Mouse (Mus musculus): ENCODE measurements around the gene Rtn2.

The Rtn2 gene

GRCm38 (mm10) chr7:19321464-19321863 lies 39.0 kb downstream of the Rtn2 start:
- DNase-seq, result no peak

- no peak for DNase-seq
These were observed 40.1 kb downstream of the Rtn2 start for GRCm38 (mm10) chr7:19322489-19322888.

DNA sequence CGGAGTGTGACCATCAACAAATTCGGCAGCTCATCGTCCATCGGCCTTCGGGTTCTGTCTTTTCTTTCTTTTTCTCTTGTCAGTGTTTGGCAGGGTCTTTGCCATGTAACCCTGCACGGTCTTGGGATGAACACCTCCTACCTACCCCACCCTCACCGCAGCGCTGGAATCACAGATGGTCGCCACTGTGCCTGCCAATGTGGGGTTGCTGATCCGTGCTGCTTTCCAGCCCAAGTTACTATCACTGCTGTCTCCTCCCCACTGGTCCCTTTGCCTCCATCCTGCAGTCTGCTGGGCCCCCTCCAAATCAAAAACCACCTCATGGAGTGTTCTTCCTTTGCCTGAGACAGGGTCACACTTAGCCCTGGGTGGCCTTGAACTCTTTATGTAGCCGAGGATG lies 41.8 kb downstream of the Rtn2 start:
- no peak for DNase-seq

GRCm38 (mm10) chr7:19325262-19326199 lies 43.1 kb downstream of the Rtn2 start:
- no peak for DNase-seq

- peak; percentile 85 for DNase-seq
These were observed 43.9 kb downstream of the Rtn2 start for GRCm38 (mm10) chr7:19326359-19326758.

DNA sequence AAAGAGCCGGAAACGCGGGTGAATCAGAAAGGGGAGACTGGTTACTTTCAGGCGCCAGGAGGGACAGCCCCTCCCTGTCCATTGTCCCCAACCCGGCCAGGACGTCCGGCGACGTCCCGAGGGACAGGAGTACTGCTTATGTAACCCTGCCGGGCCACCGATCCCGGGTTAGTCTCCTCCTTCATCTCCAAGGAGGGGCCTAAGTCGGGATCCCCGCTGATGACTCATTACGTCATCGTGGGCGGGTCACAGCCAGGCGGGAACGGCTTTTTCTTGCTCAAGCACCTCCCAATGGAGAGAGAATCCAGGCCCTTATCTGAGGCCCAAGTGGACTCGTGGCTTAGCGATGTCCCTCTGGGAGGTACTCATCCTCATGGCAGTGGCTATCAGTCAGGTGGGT lies 44.7 kb downstream of the Rtn2 start:
- DNase-seq, result peak; percentile 93

GRCm38 (mm10) chr7:19327782-19328181 lies 45.4 kb downstream of the Rtn2 start:
- no peak for DNase-seq

DNA sequence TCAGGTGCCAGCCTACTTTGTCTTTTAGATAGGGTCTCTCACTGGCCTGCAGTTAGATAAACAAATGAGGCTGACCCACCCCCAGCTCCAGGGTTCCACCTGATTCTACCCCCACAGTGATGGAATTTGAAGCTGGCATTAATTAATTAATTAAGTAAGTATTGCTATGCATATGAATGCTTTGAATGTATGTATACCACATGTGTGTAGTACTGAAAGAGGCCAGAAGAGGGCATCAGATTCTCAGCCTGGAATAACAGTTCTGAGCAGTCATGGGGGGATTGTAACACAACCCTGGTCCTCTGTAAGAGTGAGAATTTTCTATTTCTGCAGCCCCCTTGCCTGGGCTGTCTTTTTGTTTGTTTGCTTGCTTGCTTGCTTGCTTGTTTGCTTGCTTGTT lies 46.0 kb downstream of the Rtn2 start:
- no peak for DNase-seq

DNA sequence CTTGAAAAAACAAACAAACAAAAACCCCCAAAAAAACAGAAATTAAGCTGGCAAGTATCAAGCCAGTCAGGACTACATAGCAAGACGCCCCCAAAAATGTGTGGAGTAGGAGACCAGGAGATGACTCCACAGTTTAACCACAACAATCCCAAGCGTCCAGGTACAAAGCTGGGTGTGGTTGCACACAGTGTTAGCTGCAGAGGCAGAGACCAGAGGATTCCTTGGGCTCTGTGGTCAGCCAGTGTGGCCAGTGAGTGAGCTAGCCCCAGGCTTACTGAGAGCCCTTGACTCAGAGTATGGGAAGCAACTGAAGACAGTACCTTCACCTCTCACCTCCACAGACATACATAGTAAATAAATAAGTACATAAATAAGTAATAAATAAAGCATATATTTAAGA lies 49.5 kb downstream of the Rtn2 start:
- DNase-seq, result no peak

GRCm38 (mm10) chr7:19332709-19333352 lies 50.4 kb downstream of the Rtn2 start:
- DNase-seq, result peak; percentile 93

DNA sequence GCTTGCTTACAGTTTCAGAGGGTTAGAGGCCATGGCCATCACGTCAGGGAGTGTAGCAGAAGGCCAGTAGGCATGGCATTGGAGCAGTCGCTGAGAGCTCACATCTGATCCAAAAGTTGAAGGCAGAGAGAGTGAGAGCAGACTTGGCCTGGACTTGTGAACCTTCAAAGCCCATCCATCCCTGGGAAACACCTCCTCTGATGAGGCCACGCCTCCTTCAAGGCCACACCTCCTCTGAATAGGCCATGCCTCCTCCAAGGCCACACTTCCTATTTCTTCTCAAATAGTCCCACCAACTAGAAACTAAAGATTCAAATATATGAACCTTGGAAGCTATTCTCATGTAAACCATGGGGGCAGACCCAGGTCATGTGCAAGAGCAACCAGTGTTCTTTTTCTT lies 53.2 kb downstream of the Rtn2 start:
- DNase-seq, result no peak

DNA sequence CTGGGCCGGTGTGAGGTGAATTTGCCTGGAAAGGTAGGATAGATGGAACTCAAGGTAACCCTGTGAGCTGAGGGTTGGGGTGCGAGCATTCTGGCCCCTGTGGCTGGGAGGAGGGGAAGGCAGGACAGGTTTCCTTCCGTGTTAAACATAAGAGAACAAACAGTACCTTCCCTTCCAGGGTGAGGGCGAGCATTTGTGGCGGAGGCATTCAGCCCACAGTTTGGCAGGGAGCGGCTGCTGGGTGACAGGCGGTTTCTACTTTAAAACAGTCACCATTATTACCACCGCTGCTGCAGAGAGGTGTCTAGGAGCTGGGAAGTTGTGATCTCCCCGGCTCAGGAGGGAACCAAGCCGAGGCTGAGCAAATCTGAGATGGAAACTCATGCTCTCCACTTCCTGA lies 54.7 kb downstream of the Rtn2 start:
- peak; percentile 67 for DNase-seq

DNA sequence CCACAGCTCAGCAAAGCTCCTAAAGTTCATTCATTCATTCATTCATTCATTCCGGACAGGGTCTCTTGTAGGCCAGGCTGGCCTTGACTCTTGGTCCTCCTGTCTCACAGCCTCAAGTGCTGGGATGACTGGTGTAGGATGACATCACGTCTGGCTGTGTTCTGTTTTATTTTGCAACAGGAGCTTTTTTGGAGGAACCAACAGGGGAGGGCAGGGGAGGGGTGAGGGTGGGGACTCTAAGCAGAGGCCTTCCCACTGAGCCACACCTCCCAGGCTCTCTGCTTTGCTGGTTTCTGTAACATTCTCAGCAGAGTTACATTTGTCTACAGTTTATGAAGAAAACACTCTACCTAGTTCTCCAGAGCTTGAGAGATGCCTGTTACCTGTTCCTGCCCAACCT lies 55.6 kb downstream of the Rtn2 start:
- DNase-seq, result no peak

- no peak for DNase-seq
These were observed 56.2 kb downstream of the Rtn2 start for GRCm38 (mm10) chr7:19338596-19338995.

DNA sequence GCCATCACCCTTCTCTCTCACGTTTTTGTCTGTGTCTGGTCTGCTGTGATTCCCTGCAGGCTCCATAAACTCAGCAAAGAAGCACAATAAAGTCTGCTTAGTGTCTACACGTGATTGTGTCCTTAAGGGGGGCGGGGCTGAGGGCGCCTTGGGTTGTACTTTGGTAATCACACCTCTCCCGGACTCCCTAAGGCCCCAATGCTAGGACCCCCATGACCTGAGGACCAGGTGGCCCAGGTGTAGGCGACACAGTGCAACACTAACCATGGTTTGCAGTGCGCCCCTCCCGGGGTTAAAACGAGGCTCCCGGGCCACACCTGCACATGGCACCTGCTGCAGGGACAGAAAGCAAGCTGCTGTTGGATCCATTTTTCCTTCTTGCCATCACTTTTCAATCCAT lies 58.8 kb downstream of the Rtn2 start:
- no peak for DNase-seq

DNA sequence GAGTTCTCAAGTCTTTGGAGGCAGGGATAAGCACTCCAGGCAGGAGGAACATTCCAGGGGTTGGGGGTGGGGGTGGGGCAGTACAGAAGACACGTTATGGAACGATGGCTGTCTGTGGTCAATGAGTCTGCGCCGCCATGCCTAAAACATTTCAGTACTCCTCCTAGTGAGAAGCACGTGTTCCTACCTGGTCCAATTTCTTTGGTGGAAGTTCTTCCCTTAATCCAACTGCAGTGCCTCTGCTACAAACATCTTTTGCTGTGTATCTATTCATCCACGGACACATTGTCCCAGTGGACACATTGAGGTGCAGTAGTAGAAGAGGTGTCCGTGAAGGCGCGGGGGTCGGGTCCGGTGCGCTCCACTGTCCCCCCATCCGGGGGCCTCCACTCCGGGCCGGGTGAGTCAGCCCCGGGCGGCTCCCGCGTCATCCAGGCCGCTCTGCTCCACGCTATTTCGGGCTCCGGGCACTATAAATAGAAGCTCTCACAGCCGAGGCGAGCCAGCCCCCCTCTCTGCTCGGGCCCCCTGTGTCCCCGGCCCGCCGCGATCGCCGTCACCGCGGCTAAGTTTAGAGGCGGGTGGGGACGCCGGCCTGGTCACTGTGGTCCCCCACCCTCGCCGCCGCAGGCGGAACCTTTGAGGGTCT lies 59.5 kb downstream of the Rtn2 start:
- peak; percentile 70 for DNase-seq

DNA sequence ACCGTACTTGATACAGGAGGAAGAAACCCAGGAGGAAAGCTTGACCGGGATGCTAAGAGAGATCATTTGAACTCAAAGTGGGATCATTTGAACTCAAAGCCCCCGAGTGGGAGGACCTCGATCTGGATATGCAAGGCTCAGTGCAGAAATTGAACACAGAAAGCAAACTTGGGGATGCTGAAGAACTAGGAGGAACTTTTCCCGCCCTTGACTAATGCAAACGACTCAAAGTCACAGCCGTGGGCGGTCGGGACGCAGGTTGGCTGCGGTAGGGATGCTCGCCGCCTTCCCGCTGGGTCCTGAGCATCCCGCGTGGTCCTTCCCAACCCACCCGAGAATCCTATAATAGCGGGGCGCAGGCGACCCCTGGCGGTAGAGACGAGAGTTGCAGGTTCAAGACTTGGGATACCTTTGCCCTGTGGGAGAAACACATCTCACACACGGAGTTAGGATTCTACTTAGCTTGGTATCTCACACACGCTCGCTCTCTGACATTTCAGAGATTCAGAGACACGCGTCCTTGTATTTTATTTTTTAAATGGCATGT lies 60.1 kb downstream of the Rtn2 start:
- DNase-seq, result peak; percentile 88

GRCm38 (mm10) chr7:19343210-19343808 lies 60.9 kb downstream of the Rtn2 start:
- DNase-seq, result peak; percentile 70

DNA sequence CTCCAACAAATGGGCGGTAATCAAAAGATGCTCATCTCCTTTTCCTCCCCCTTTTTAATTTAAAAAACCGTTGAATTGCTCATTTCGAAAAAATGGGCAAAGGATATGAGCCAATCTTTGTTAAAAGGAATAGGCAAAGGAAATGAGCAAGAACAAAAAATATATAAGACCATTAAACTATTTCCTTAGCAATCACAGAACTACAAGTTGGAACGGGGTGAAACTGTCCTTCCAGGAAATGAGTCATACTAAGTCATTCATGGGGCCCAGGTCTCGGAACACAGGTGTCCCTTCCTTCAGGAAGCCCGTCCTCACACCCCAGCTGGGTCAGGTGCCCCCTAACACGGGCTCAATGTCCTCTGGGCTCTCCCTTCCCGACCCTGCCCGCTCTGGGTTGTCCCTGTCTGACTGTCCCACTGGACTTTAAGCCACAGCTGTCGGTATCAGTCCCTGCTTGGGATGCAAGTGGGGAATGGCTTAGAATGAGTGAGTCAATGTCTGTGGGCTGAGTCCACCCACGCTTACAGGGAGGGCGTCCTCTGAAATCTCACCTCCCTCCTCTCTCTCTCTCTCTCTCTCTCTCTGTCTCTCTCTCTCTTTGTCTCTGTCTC lies 61.9 kb downstream of the Rtn2 start, which contains the start of gene Ercc1:
Gene Ercc1 (plus strand): TSS at position 542 of the 611 bp plus-strand sequence.
- peak; percentile 59 for DNase-seq

DNA sequence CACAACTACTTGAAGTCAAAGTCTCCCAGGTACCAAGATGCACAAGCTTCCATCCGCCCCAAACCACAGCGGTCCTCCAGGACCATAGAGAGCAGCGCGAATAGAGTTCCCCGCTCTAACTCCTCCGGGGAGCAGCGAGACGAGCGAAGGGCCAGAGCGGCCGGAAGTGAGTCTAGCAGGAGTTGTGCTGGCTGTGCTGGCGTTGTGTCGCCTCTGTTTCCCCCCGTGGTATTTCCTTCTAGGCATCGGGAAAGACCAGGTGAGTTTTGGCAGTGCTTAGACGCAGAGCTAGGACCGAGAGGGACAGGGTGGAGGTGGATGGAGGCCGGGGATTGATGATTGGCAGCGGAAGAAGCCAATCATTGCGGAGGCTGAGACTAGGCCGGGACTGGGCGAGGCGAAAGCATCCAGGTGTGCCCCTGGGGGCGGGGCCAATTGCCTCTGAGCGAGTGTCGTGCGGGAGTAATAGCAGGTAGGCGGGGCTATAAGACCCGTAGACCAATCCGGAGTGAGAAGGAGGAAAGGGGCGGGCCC lies 62.6 kb downstream of the Rtn2 start:
- DNase-seq, result peak; percentile 97
